Mouse (Mus musculus): ENCODE measurements around the gene Ep300.
"Not testable (repeated sequence)": the region's sequence is repeated elsewhere in the genome, so short reads cannot be mapped to it uniquely, and the experiment has no call there.

The Ep300 gene

GRCm38 (mm10) chr15:81598742-81599141, 13.6 kb downstream of the Ep300 start:
- DNase-seq, result not testable (repeated sequence)

- no peak for DNase-seq
Measured at GRCm38 (mm10) chr15:81605241-81605640, 20.1 kb downstream of the Ep300 start.

GRCm38 (mm10) chr15:81606634-81607033, 21.5 kb downstream of the Ep300 start:
- DNase-seq, result peak; percentile 44

GRCm38 (mm10) chr15:81649516-81650455, 64.6 kb downstream of the Ep300 start:
- DNase-seq, result peak; percentile 70 to 74

GRCm38 (mm10) chr15:81650636-81651035, 65.5 kb downstream of the Ep300 start:
- DNase-seq, result peak; percentile 84 to 88

GRCm38 (mm10) chr15:81661701-81662100, 76.5 kb downstream of the Ep300 start:
- no peak for DNase-seq

GRCm38 (mm10) chr15:81663281-81663680, 78.1 kb downstream of the Ep300 start:
- DNase-seq, result no peak

GRCm38 (mm10) chr15:81663697-81664561, 78.8 kb downstream of the Ep300 start, which contains the start of gene L3mbtl2:
Gene L3mbtl2, plus strand, starts transcription at chr15:81663889.
- DNase-seq, result peak; percentile 94 to 96

- DNase-seq, result no peak
Measured at GRCm38 (mm10) chr15:81666957-81667356, 81.8 kb downstream of the Ep300 start.

- peak; percentile 69 to 74 for DNase-seq
Measured at GRCm38 (mm10) chr15:81670231-81670640, 85.1 kb downstream of the Ep300 start.

- no peak for DNase-seq
Measured at GRCm38 (mm10) chr15:81676637-81677036, 91.5 kb downstream of the Ep300 start.

GRCm38 (mm10) chr15:81680301-81680805, 95.2 kb downstream of the Ep300 start:
- DNase-seq, result no peak

GRCm38 (mm10) chr15:81693366-81693966, 108.3 kb downstream of the Ep300 start:
- DNase-seq, result no peak

- peak; percentile 90 to 92 for DNase-seq
Measured at GRCm38 (mm10) chr15:81693967-81694881, 109.1 kb downstream of the Ep300 start.

GRCm38 (mm10) chr15:81694891-81695290, 109.7 kb downstream of the Ep300 start:
- no peak for DNase-seq

- DNase-seq, result peak; percentile 45 to 66
Measured at GRCm38 (mm10) chr15:81697175-81697574, 112.0 kb downstream of the Ep300 start, which contains the start of gene Chadl. Gene Chadl, minus strand, starts transcription at chr15:81697287.

GRCm38 (mm10) chr15:81697847-81698246, 112.7 kb downstream of the Ep300 start:
- DNase-seq, result peak; percentile 44 to 62

- no peak for DNase-seq
Measured at GRCm38 (mm10) chr15:81698532-81698931, 113.4 kb downstream of the Ep300 start.

- no peak for DNase-seq
Measured at GRCm38 (mm10) chr15:81700161-81700560, 115.0 kb downstream of the Ep300 start.

- DNase-seq, result no peak
Measured at GRCm38 (mm10) chr15:81700601-81701000, 115.5 kb downstream of the Ep300 start.

- DNase-seq, result not testable (repeated sequence)
Measured at GRCm38 (mm10) chr15:81701350-81701749, 116.2 kb downstream of the Ep300 start.

Measured in cerebellum, postnatal 10 days (tissue).